Mouse (Mus musculus): ENCODE data around the gene Pld1. TPM values are rescaled to one million over a fixed set of nuclear protein-coding genes. Genes with fewer than 3 reads are reported as not detected.

The Pld1 gene
- total RNA-seq, 2 experiments from 2014 or later: 0.76 to 0.99 TPM

Other genes with a start within 250 kb of the Pld1 start
- gene Fndc3b, start 227.4 kb upstream of the Pld1 start, total RNA-seq (2014; fragmentation: Nextera tagmentation): 0.96 and 2.8 TPM in 2 replicates
- 0.28 and 1.3 TPM in 2 replicates for gene Fndc3b, start 227.4 kb upstream of the Pld1 start, total RNA-seq (2017)
- gene Tmem212, start 42.3 kb upstream of the Pld1 start, total RNA-seq (2014; fragmentation: Nextera tagmentation): not detected in 2 replicates
- gene Tmem212, start 42.3 kb upstream of the Pld1 start, total RNA-seq (2017): not detected in 2 replicates